ENCODE assay signal across 9 mouse cellular contexts in genomic region chr17:34712951-34713350, GRCm38 (mm10). TPM values are rescaled to one million over a fixed set of nuclear protein-coding genes. Genes with fewer than 3 reads are reported as not detected.
DNase-seq lines count a peak whose midpoint lies in the region; ATAC-seq and TF ChIP-seq lines count a peak whose summit lies in the region.
"Had no signal": no experiment of that assay in that cellular context is flagged by ENCODE, and none has a peak within 500 bp of the region (broad histone marks: within the 10 kb centered on the region; RNA-seq: fewer than 3 reads in every experiment).

No protein-coding gene starts in this region.

- peak; percentile 29 for TF ChIP-seq CTCF in E14TG2a.4 (conservative IDR thresholded peaks at IDR 0.05; ENCODE audit: low read length)

- no peak overlapping the region for H3K4me2 ChIP-seq in forebrain, embryonic 14.5 days (ENCODE audit: low read length)
- H3K4me2 ChIP-seq in forebrain, embryonic 15.5 days (replicated peaks): no peak overlapping the region

- peak; percentile 21 for DNase-seq in forebrain, embryonic 14.5 days (ENCODE audit: low spot score)
- peak; percentile 55 for DNase-seq in cerebellum, adult 8-10 months
- DNase-seq in gastrocnemius, postnatal 4 days (ENCODE audit: low spot score in 2 of 2): peak; percentile 48 to 68
- peak; percentile 38 to 80 for DNase-seq in layer of hippocampus, adult 18-20 months (ENCODE audit: low spot score in 2 of 2)
- peak; percentile 74 for DNase-seq in lung, postnatal 36 days
- peak; percentile 90 for DNase-seq in testis, postnatal 10 days (ENCODE audit: low spot score)

- no peak overlapping the region for H3K9ac ChIP-seq in forebrain, embryonic 14.5 days (ENCODE audit: low read length)
- no peak overlapping the region for H3K9ac ChIP-seq in forebrain, embryonic 15.5 days (replicated peaks)

- WGBS in forebrain, embryonic 14.5 days: 42% methylated on average over 6 of the region's 6 CpGs
- 46% methylated on average over 6 of the region's 6 CpGs for WGBS in forebrain, embryonic 15.5 days

- ATAC-seq in forebrain, embryonic 14.5 days: no peak
- ATAC-seq in forebrain, embryonic 15.5 days (replicated peaks): no peak

- H3K9me3 ChIP-seq in forebrain, embryonic 14.5 days (replicated peaks; ENCODE audit: control insufficient read depth, low read length): no peaks in the 10 kb centered on the region
- no peaks in the 10 kb centered on the region for H3K9me3 ChIP-seq in forebrain, embryonic 15.5 days
- H3K9me3 ChIP-seq in E14TG2a.4 (ENCODE audit: low read length): no peaks in the 10 kb centered on the region
- H3K9me3 ChIP-seq: G1E had no signal

- H3K27ac ChIP-seq in forebrain, embryonic 14.5 days (ENCODE audit: low read depth, low read length): no peak overlapping the region
- H3K27ac ChIP-seq in forebrain, embryonic 15.5 days (replicated peaks): no peak overlapping the region

- H3K36me3 ChIP-seq in forebrain, embryonic 14.5 days (ENCODE audit: control insufficient read depth, insufficient read depth, low read length): no peaks in the 10 kb centered on the region
- H3K36me3 ChIP-seq in forebrain, embryonic 15.5 days: no peaks in the 10 kb centered on the region
- no peaks in the 10 kb centered on the region for H3K36me3 ChIP-seq in E14TG2a.4 (ENCODE audit: insufficient read depth, low read length)
- H3K36me3 ChIP-seq: G1E had no signal

- no peaks in the 10 kb centered on the region for H3K27me3 ChIP-seq in forebrain, embryonic 14.5 days (replicated peaks; ENCODE audit: control insufficient read depth, insufficient read depth, low read length)
- no peaks in the 10 kb centered on the region for H3K27me3 ChIP-seq in forebrain, embryonic 15.5 days
- peaks cover 40% of the 10 kb centered on the region for H3K27me3 ChIP-seq in E14TG2a.4 (ENCODE audit: insufficient read depth, low read length)

- H3K4me1 ChIP-seq in forebrain, embryonic 14.5 days (ENCODE audit: control insufficient read depth, insufficient read depth, low read length): no peaks in the 10 kb centered on the region
- no peaks in the 10 kb centered on the region for H3K4me1 ChIP-seq in forebrain, embryonic 15.5 days
- H3K4me1 ChIP-seq in E14TG2a.4 (replicated peaks; ENCODE audit: low read depth, low read length): peaks cover 16% of the 10 kb centered on the region; the same call in 1 of the 2 replicates

- H3K4me3 ChIP-seq in forebrain, embryonic 14.5 days (ENCODE audit: low read depth, low read length): no peak overlapping the region
- H3K4me3 ChIP-seq in forebrain, embryonic 15.5 days: no peak overlapping the region
- peak overlapping the region; percentile 17; the same call in 1 of the 2 replicates for H3K4me3 ChIP-seq in E14TG2a.4 (replicated peaks; ENCODE audit: low read length)

RNA-seq across cellular contexts. Expression of gene C4b, which starts 30.7 kb away (rescaled TPM):
- not detected in 2 replicates for polyA plus RNA-seq in forebrain, embryonic 14.5 days (2014; fragmentation: Nextera tagmentation; extraction: Ambion mirVana)
- polyA plus RNA-seq in forebrain, embryonic 15.5 days (2015; fragmentation: Nextera tagmentation; extraction: Ambion mirVana): 0.04 TPM in 1 of 2 replicates, not detected in the other
- total RNA-seq in gastrocnemius, postnatal 4 days (2021): 1 to 10 TPM; 3.2 to 3.6 TPM
- 10 to 100 TPM; 71.3 to 73.0 TPM for total RNA-seq in layer of hippocampus, adult 18-20 months (2021)
- polyA plus RNA-seq: G1E had no signal

RNA-seq across cellular contexts. Expression of gene Tnxb, which starts 42.6 kb away (rescaled TPM):
- 0.04 and 0.10 TPM in 2 replicates for polyA plus RNA-seq in forebrain, embryonic 14.5 days (2014; fragmentation: Nextera tagmentation; extraction: Ambion mirVana)
- polyA plus RNA-seq in forebrain, embryonic 15.5 days (2015; fragmentation: Nextera tagmentation; extraction: Ambion mirVana): 0.05 and 0.06 TPM in 2 replicates
- total RNA-seq in gastrocnemius, postnatal 4 days (2021): 100 to 1,000 TPM; 197 to 232 TPM
- 10 to 100 TPM; 12.1 to 12.3 TPM for total RNA-seq in layer of hippocampus, adult 18-20 months (2021)
- polyA plus RNA-seq: G1E had no signal

Comparison
In these comparisons a context has a peak if more than half of its experiments do, and no peak if none do; other contexts are left out.
1. DNase-seq: peak in every context shown above with its lines; median percentile 90 in testis, postnatal 10 days; 74 in lung, postnatal 36 days; 59 in layer of hippocampus, adult 18-20 months; 58 in gastrocnemius, postnatal 4 days; 55 in cerebellum, adult 8-10 months; 21 in forebrain, embryonic 14.5 days.
2. RNA of gene C4b, which starts 30.7 kb away (total RNA-seq): 71.3 to 73.0 TPM in layer of hippocampus, adult 18-20 months; 3.2 to 3.6 TPM in gastrocnemius, postnatal 4 days; every median in the first group is over 10 times any median in the second.
3. RNA of gene Tnxb, which starts 42.6 kb away (total RNA-seq): 197 to 232 TPM in gastrocnemius, postnatal 4 days; 12.1 to 12.3 TPM in layer of hippocampus, adult 18-20 months; every median in the first group is over 10 times any median in the second.